In genomic region chr5:72350081-72350758, GRCm38 (mm10) we compare ENCODE assay signal across 8 mouse cellular contexts.
DNase-seq lines count a peak whose midpoint lies in the region; ATAC-seq and TF ChIP-seq lines count a peak whose summit lies in the region.

No protein-coding gene starts in this region.

- no peaks in the 10 kb centered on the region for H3K27me3 ChIP-seq in forebrain, postnatal 0 days (ENCODE audit: insufficient read depth, low read length)
- no peaks in the 10 kb centered on the region for H3K27me3 ChIP-seq in intestine, embryonic 16.5 days (replicated peaks; ENCODE audit: control insufficient read depth, insufficient read depth, low read length)
- H3K27me3 ChIP-seq in liver, adult 2 months (ENCODE audit: control insufficient read depth, insufficient read depth, low read length) = no peaks in the 10 kb centered on the region
- H3K27me3 ChIP-seq in neural tube, embryonic 15.5 days (replicated peaks) = no peaks in the 10 kb centered on the region

- H3K4me1 ChIP-seq in forebrain, postnatal 0 days (ENCODE audit: insufficient read depth) = no peaks in the 10 kb centered on the region
- no peaks in the 10 kb centered on the region for H3K4me1 ChIP-seq in intestine, embryonic 16.5 days (ENCODE audit: control insufficient read depth, insufficient read depth, low read length)
- no peaks in the 10 kb centered on the region for H3K4me1 ChIP-seq in liver, adult 2 months (ENCODE audit: control insufficient read depth, insufficient read depth, low read length)
- H3K4me1 ChIP-seq in neural tube, embryonic 15.5 days = no peaks in the 10 kb centered on the region

- H3K4me3 ChIP-seq in forebrain, postnatal 0 days (ENCODE audit: low read depth, low read length) = no peak overlapping the region
- no peak overlapping the region for H3K4me3 ChIP-seq in intestine, embryonic 16.5 days (ENCODE audit: low read length)
- H3K4me3 ChIP-seq in liver, adult 2 months (ENCODE audit: insufficient read depth, low read depth, low read length) = no peak overlapping the region
- H3K4me3 ChIP-seq in neural tube, embryonic 15.5 days (replicated peaks) = no peak overlapping the region

- H3K4me2 ChIP-seq in forebrain, postnatal 0 days (ENCODE audit: low read depth) = no peak overlapping the region
- H3K4me2 ChIP-seq in intestine, embryonic 16.5 days (ENCODE audit: low read depth, low read length) = no peak overlapping the region
- H3K4me2 ChIP-seq in neural tube, embryonic 15.5 days = no peak overlapping the region

- peak; percentile 95 for ATAC-seq in forebrain, postnatal 0 days
- peak; percentile 87 for ATAC-seq in intestine, embryonic 16.5 days
- ATAC-seq in neural tube, embryonic 15.5 days (ENCODE audit: low FRiP score) = peak; percentile 94

- no peak overlapping the region for H3K9ac ChIP-seq in forebrain, postnatal 0 days
- H3K9ac ChIP-seq in intestine, embryonic 16.5 days (ENCODE audit: low read depth, low read length) = no peak overlapping the region
- no peak overlapping the region for H3K9ac ChIP-seq in liver, adult 2 months (ENCODE audit: low read depth, low read length)
- H3K9ac ChIP-seq in neural tube, embryonic 15.5 days (replicated peaks) = no peak overlapping the region

- peak; percentile 23 for DNase-seq in urinary bladder, postnatal 14 days (ENCODE audit: low spot score)
- no peak for DNase-seq in urinary bladder, adult 2 months (ENCODE audit: low spot score)
- DNase-seq in cerebellum, adult 18-20 months = peak; percentile 26 to 36
- peak; percentile 86 for DNase-seq in forebrain, postnatal 0 days
- peak; percentile 73 for DNase-seq in liver, adult 2 months (ENCODE audit: extremely low read depth, low read depth, low spot score)
- no peak for DNase-seq in ovary, postnatal 10 days (ENCODE audit: low spot score)

- no peaks in the 10 kb centered on the region for H3K36me3 ChIP-seq in forebrain, postnatal 0 days (ENCODE audit: insufficient read depth)
- no peaks in the 10 kb centered on the region for H3K36me3 ChIP-seq in intestine, embryonic 16.5 days (ENCODE audit: control insufficient read depth, insufficient read depth, low read length)
- H3K36me3 ChIP-seq in liver, adult 2 months (ENCODE audit: control insufficient read depth, insufficient read depth, low read length) = no peaks in the 10 kb centered on the region
- H3K36me3 ChIP-seq in neural tube, embryonic 15.5 days = no peaks in the 10 kb centered on the region

- TF ChIP-seq POLR2A in liver, adult 2 months (IDR thresholded peaks at IDR 0.05; ENCODE audit: extremely low read depth, insufficient read depth, low read length) = no peak

- 33% methylated on average over 5 of the region's 5 CpGs for WGBS in forebrain, postnatal 0 days
- 34% methylated on average over 5 of the region's 5 CpGs for WGBS in intestine, embryonic 16.5 days
- WGBS in liver, adult 2 months = 36% methylated on average over 5 of the region's 5 CpGs
- 38% methylated on average over 5 of the region's 5 CpGs for WGBS in neural tube, embryonic 15.5 days

- peak; percentile 86 for TF ChIP-seq CTCF in forebrain, postnatal 0 days (IDR thresholded peaks at IDR 0.05; ENCODE audit: low read depth)
- peak; percentile 58 for TF ChIP-seq CTCF in liver, adult 2 months (IDR thresholded peaks at IDR 0.05; ENCODE audit: low read depth, low read length)

- H3K79me2 ChIP-seq in liver, adult 2 months (ENCODE audit: control insufficient read depth, insufficient read depth, low read length) = no peaks in the 10 kb centered on the region

- no peak overlapping the region for H3K27ac ChIP-seq in forebrain, postnatal 0 days (ENCODE audit: low read depth, low read length)
- no peak overlapping the region for H3K27ac ChIP-seq in intestine, embryonic 16.5 days (ENCODE audit: low read length)
- no peak overlapping the region for H3K27ac ChIP-seq in liver, adult 2 months (replicated peaks; ENCODE audit: insufficient read depth, low read depth, low read length)
- no peak overlapping the region for H3K27ac ChIP-seq in neural tube, embryonic 15.5 days (replicated peaks)

- H3K9me3 ChIP-seq in forebrain, postnatal 0 days (ENCODE audit: low read length) = no peaks in the 10 kb centered on the region
- no peaks in the 10 kb centered on the region for H3K9me3 ChIP-seq in intestine, embryonic 16.5 days (ENCODE audit: control insufficient read depth, low read length)
- H3K9me3 ChIP-seq in neural tube, embryonic 15.5 days (replicated peaks) = no peaks in the 10 kb centered on the region

Comparison
In these comparisons a context has a peak if more than half of its experiments do, and no peak if none do; other contexts are left out.
1. DNase-seq: peak in urinary bladder, postnatal 14 days (single experiment), cerebellum, adult 18-20 months (2 of 2), forebrain, postnatal 0 days (single experiment) and liver, adult 2 months (single experiment); none in urinary bladder, adult 2 months (single experiment) and ovary, postnatal 10 days (single experiment).
2. Peak in every context shown above with its lines, with median percentiles within 50 percentile points of each other: ATAC-seq.